Mouse (Mus musculus) erythroblast, embryonic 14.5 days (primary cell): ENCODE data around the gene Nr4a2.

ENCODE experiments used
- GATA1 ChIP-seq: IDR thresholded peaks from 2 replicates; pipeline ENCODE4 v1.6.1; 2012; ENCODE audit warnings: low read length, inconsistent platforms, mixed read lengths
- TAL1 ChIP-seq: IDR thresholded peaks from 3 replicates; pipeline ENCODE4 v1.6.1; 2012; ENCODE audit warnings: low read length, inconsistent platforms, mixed read lengths

DNA sequence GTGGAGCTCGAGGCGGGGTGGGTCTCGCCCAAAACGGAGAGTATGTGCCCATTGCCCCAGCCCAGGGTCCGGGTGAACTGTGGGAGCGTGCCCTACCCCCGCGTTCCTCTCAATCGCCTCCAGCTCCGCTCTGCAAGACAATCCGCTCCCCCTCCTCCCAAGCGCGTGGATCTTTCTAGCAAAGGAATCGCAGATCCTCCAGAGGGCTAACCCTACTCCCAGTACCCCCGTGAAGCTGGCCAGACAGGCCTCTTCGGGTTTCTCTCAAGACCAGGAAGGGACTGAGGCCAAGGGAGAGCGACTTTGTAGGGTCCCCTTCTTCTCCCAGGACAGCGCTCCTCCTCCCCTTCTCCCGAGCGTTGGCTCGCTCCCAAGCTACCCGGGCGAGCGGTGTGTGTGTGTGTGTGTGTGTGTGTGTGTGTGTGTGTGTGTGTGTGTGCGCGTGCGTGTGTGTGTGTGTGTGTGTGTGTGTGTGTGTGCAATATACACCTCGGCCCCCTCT lies 7.9 kb downstream of the Nr4a2 start:
- TF ChIP-seq TAL1 (no peak), GATA1 (no peak)
